ENCODE assay signal across 8 mouse cellular contexts in the genomic region with DNA sequence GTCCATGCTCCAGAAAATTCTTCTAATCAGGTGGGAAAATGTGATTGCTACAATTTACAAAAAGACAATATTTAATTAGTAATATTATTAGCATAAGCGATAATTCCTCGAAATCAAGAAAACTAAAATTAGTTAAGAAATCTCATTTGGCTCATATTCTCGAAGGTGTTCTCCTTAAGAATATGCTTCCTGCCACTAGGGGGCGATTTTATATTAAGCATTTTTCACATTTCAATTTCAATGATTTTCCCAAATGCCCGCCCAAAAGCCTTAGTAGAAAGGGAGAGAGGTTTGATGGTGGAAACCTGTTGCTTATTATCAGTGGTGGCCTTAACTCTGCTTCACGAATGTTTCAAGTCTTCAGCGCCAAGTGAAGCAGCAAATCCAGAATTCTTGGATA.
A peak's percentile ranks its signal among the peaks of the same experiment; 100 is the strongest.
DNase-seq lines count a peak whose midpoint lies in the region; ATAC-seq and TF ChIP-seq lines count a peak whose summit lies in the region.
"Had no signal": no experiment of that assay in that cellular context is flagged by ENCODE, and none has a peak within 500 bp of the region (broad histone marks: within the 10 kb centered on the region; RNA-seq: fewer than 3 reads in every experiment).

No protein-coding gene starts in this region.

- WGBS in forebrain, embryonic 13.5 days, result 33% methylated on average over 7 of the region's 7 CpGs

- no peaks in the 10 kb centered on the region for H3K36me3 ChIP-seq in E14TG2a.4 (ENCODE audit: insufficient read depth, low read length)
- H3K36me3 ChIP-seq in forebrain, embryonic 13.5 days (ENCODE audit: poor library complexity, severe bottlenecking), result no peaks in the 10 kb centered on the region

- H3K9ac ChIP-seq in forebrain, embryonic 13.5 days, result no peak overlapping the region

- no peaks in the 10 kb centered on the region for H3K27me3 ChIP-seq in E14TG2a.4 (ENCODE audit: insufficient read depth, low read length)
- H3K27me3 ChIP-seq in forebrain, embryonic 13.5 days, result no peaks in the 10 kb centered on the region

- ATAC-seq in frontal cortex, adult (ENCODE audit: low TSS enrichment), result no peak
- ATAC-seq in forebrain, embryonic 13.5 days, result no peak

- no peaks in the 10 kb centered on the region for H3K4me1 ChIP-seq in E14TG2a.4 (replicated peaks; ENCODE audit: low read depth, low read length)
- no peaks in the 10 kb centered on the region for H3K4me1 ChIP-seq in forebrain, embryonic 13.5 days

- H3K27ac ChIP-seq in forebrain, embryonic 13.5 days, result no peak overlapping the region
- H3K27ac ChIP-seq: macrophage had no signal

- peak; percentile 27 for DNase-seq in layer of hippocampus, adult 9-10 months (ENCODE audit: low spot score)
- no peak for DNase-seq in layer of hippocampus, adult 9-11 months
- DNase-seq in Muller cell, postnatal 12 days (ENCODE audit: inconsistent ontology term), result peak; percentile 9
- DNase-seq in embryo, embryonic 11.5 days (ENCODE audit: low read depth, low spot score), result peak; percentile 13

- TF ChIP-seq CTCF in E14TG2a.4 (conservative IDR thresholded peaks at IDR 0.05; ENCODE audit: low read length), result peak; percentile 37

- 0 out of 2 replicates have a peak, but pooled peaks cover 4% of the 10 kb centered on the region for H3K9me3 ChIP-seq in E14TG2a.4 (ENCODE audit: low read length)
- no peaks in the 10 kb centered on the region for H3K9me3 ChIP-seq in forebrain, embryonic 13.5 days (replicated peaks)

- H3K4me2 ChIP-seq in forebrain, embryonic 13.5 days, result no peak overlapping the region

- H3K4me3 ChIP-seq in E14TG2a.4 (replicated peaks; ENCODE audit: low read length), result no peak overlapping the region
- H3K4me3 ChIP-seq in forebrain, embryonic 13.5 days, result no peak overlapping the region
